Mouse (Mus musculus): ENCODE data around the gene Tmed4. TPM values are rescaled to one million over a fixed set of nuclear protein-coding genes. Genes with fewer than 3 reads are reported as not detected.

The Tmed4 gene
- total RNA-seq, 1 experiment from 2014 or later: 39.8 TPM

Other genes starting within 250 kb of the Tmed4 start
- gene Camk2b, start 208.5 kb downstream of the Tmed4 start, total RNA-seq (2017): 1.1 and 2.1 TPM in 2 replicates
- 1.8 and 1.9 TPM in 2 replicates for gene A730071L15Rik, start 74.8 kb downstream of the Tmed4 start, total RNA-seq (2017)
- 38.5 and 39.4 TPM in 2 replicates for gene Nudcd3, start 74.5 kb downstream of the Tmed4 start, total RNA-seq (2017)
- 0.12 TPM in 1 of 2 replicates, not detected in the other for gene Npc1l1, start 44.7 kb downstream of the Tmed4 start, total RNA-seq (2017)
- 15.7 and 21.4 TPM in 2 replicates for gene Ddx56, start 7.1 kb downstream of the Tmed4 start, total RNA-seq (2017)
- 97.5 and 110 TPM in 2 replicates for gene Ogdh, start 16.8 kb upstream of the Tmed4 start, total RNA-seq (2017)
- 29.6 and 32.9 TPM in 2 replicates for gene Zmiz2, start 114.2 kb upstream of the Tmed4 start, total RNA-seq (2017)
- 569 and 595 TPM in 2 replicates for gene Ppia, start 140.6 kb upstream of the Tmed4 start, total RNA-seq (2017)
- gene H2afv, start 169.6 kb upstream of the Tmed4 start, total RNA-seq (2017): 41.4 and 46.2 TPM in 2 replicates
- gene Purb, start 201.0 kb upstream of the Tmed4 start, total RNA-seq (2017): 73.4 and 75.8 TPM in 2 replicates
- 169 and 182 TPM in 2 replicates for gene Myo1g, start 246.1 kb upstream of the Tmed4 start, total RNA-seq (2017)

Measured in neutrophil, adult 5-6 weeks (primary cell).